In the genomic region with DNA sequence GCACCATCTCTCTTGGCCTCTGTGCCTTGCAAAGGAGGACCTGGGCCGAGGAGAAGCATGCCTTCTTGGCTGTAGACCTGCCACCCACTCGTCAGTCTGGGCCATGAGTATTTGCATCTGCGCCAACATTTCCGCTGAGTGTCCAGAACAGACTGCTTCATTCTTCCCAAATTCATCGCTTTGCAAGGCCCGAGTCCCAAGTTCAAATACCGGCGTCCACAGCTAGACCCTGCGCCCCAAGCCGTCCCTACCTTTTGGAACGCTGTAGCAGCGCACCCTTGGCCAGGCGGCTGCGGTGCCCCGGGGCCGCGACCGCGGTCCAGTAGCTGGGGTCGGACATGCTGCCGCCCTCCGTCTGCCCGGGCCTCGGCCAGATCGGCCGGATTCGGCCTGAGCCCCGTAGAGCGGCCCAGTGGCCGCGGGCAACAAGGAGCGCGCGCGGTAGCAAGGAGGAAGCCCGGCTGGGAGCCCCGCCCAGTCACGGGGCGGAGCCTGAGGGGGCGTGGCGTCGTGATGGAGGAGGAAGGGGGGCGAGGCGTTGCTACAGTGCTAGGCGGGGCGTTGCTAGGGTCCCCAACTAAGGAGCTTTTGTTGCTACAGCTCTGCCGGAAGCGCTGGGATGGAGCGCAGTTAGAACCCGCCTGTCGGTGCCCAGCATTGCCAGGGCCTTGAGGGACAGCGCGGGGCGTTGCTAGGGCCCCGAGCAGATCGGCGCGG, we compare ENCODE assay signal across 8 mouse cellular contexts. TPM values are rescaled to one million over a fixed set of nuclear protein-coding genes. Genes with fewer than 3 reads are reported as not detected.
DNase-seq lines count a peak whose midpoint lies in the region; ATAC-seq lines count a peak whose summit lies in the region.

No protein-coding gene starts in this region.

- peak; percentile 99 for DNase-seq in 3T3-L1 (ENCODE audit: low read depth, low spot score)
- peak; percentile 94 for DNase-seq in adrenal gland, postnatal 4 days (ENCODE audit: low spot score in 2 of 2)
- DNase-seq in embryonic facial prominence, embryonic 14.5 days (ENCODE audit: low spot score) = peak; percentile 98
- peak; percentile 96 for DNase-seq in heart, adult 9 months (ENCODE audit: low spot score in 2 of 2)
- peak; percentile 91 to 98 for DNase-seq in monocyte, adult 2 months (ENCODE audit: low read depth in 1 of 2, low spot score in 2 of 2)
- DNase-seq in spleen, postnatal 36 days (ENCODE audit: low spot score in 2 of 2) = peak; percentile 97 to 98

- WGBS in embryonic facial prominence, embryonic 14.5 days = 5% methylated on average over 47 of the region's 58 CpGs
- 4% methylated on average over 58 of the region's 58 CpGs for WGBS in kidney, embryonic 14.5 days
- WGBS in limb, embryonic 15.5 days = 4% methylated on average over 58 of the region's 58 CpGs

- peaks cover 23% of the 10 kb centered on the region for H3K4me1 ChIP-seq in embryonic facial prominence, embryonic 14.5 days (ENCODE audit: control insufficient read depth, insufficient read depth, low read length)
- peaks cover 29% of the 10 kb centered on the region for H3K4me1 ChIP-seq in kidney, embryonic 14.5 days (ENCODE audit: control insufficient read depth, insufficient read depth, low read length)
- peaks cover 52% of the 10 kb centered on the region for H3K4me1 ChIP-seq in limb, embryonic 15.5 days

- H3K9ac ChIP-seq in embryonic facial prominence, embryonic 14.5 days (ENCODE audit: low read depth, low read length) = peak overlapping the region; percentile 90
- peak overlapping the region; percentile 84 for H3K9ac ChIP-seq in kidney, embryonic 14.5 days (ENCODE audit: low read depth, low read length)
- H3K9ac ChIP-seq in limb, embryonic 15.5 days = peak overlapping the region; percentile 87

- H3K27me3 ChIP-seq in embryonic facial prominence, embryonic 14.5 days (replicated peaks; ENCODE audit: control insufficient read depth, insufficient read depth, low read length) = no peaks in the 10 kb centered on the region
- peaks cover 7% of the 10 kb centered on the region; the same call in 1 of the 2 replicates for H3K27me3 ChIP-seq in kidney, embryonic 14.5 days (ENCODE audit: control insufficient read depth, insufficient read depth, low read length)
- no peaks in the 10 kb centered on the region for H3K27me3 ChIP-seq in limb, embryonic 15.5 days

- H3K36me3 ChIP-seq in embryonic facial prominence, embryonic 14.5 days (ENCODE audit: control insufficient read depth, insufficient read depth, low read length) = peaks cover 20% of the 10 kb centered on the region
- peaks cover 10% of the 10 kb centered on the region for H3K36me3 ChIP-seq in kidney, embryonic 14.5 days (ENCODE audit: control insufficient read depth, insufficient read depth, low read length)
- H3K36me3 ChIP-seq in limb, embryonic 15.5 days = peaks cover 25% of the 10 kb centered on the region

- H3K4me2 ChIP-seq in embryonic facial prominence, embryonic 14.5 days (ENCODE audit: low read depth, low read length) = peak overlapping the region; percentile 79
- peak overlapping the region; percentile 84 for H3K4me2 ChIP-seq in kidney, embryonic 14.5 days (replicated peaks; ENCODE audit: low read depth, low read length)
- H3K4me2 ChIP-seq in limb, embryonic 15.5 days = peak overlapping the region; percentile 93

- H3K27ac ChIP-seq in embryonic facial prominence, embryonic 14.5 days (replicated peaks; ENCODE audit: low read depth, low read length) = peak overlapping the region; percentile 86
- H3K27ac ChIP-seq in kidney, embryonic 14.5 days (ENCODE audit: low read depth, low read length) = peak overlapping the region; percentile 81
- H3K27ac ChIP-seq in limb, embryonic 15.5 days = peak overlapping the region; percentile 83

- peak overlapping the region; percentile 80 for H3K4me3 ChIP-seq in embryonic facial prominence, embryonic 14.5 days (ENCODE audit: low read depth, low read length)
- peak overlapping the region; percentile 71 for H3K4me3 ChIP-seq in kidney, embryonic 14.5 days (ENCODE audit: low read length)
- peak overlapping the region; percentile 74 for H3K4me3 ChIP-seq in limb, embryonic 15.5 days

- peak; percentile 87 for ATAC-seq in embryonic facial prominence, embryonic 14.5 days (ENCODE audit: low read depth)
- ATAC-seq in kidney, embryonic 14.5 days (ENCODE audit: low FRiP score, low TSS enrichment) = peak; percentile 82
- ATAC-seq in limb, embryonic 15.5 days (ENCODE audit: insufficient number of reproducible peaks, low FRiP score, low TSS enrichment, low read depth) = peak; percentile 79

- no peaks in the 10 kb centered on the region for H3K9me3 ChIP-seq in embryonic facial prominence, embryonic 14.5 days (ENCODE audit: control insufficient read depth, low read length)
- H3K9me3 ChIP-seq in kidney, embryonic 14.5 days (ENCODE audit: control insufficient read depth, low read length) = no peaks in the 10 kb centered on the region
- H3K9me3 ChIP-seq in limb, embryonic 15.5 days = no peaks in the 10 kb centered on the region

RNA-seq across cellular contexts. Expression of gene Mast3, which starts 12.7 kb away (rescaled TPM):
- 10 to 100 TPM; 34.5 to 40.9 TPM for total RNA-seq in adrenal gland, postnatal 4 days (2021)
- polyA plus RNA-seq in embryonic facial prominence, embryonic 14.5 days (2014; fragmentation: Nextera tagmentation; extraction: Ambion mirVana) = 13.5 and 14.9 TPM in 2 replicates
- 13.4 and 17.2 TPM in 2 replicates for polyA plus RNA-seq in kidney, embryonic 14.5 days (2014; fragmentation: Nextera tagmentation; extraction: Ambion mirVana)
- 13.8 and 14.4 TPM in 2 replicates for polyA plus RNA-seq in limb, embryonic 15.5 days (2015; fragmentation: Nextera tagmentation; extraction: Ambion mirVana)

RNA-seq across cellular contexts. Expression of gene Pik3r2, which starts 15.6 kb away (rescaled TPM):
- total RNA-seq in adrenal gland, postnatal 4 days (2021) = 10 to 100 TPM; 72.0 to 78.8 TPM
- polyA plus RNA-seq in embryonic facial prominence, embryonic 14.5 days (2014; fragmentation: Nextera tagmentation; extraction: Ambion mirVana) = 61.5 and 70.3 TPM in 2 replicates
- polyA plus RNA-seq in kidney, embryonic 14.5 days (2014; fragmentation: Nextera tagmentation; extraction: Ambion mirVana) = 33.3 and 49.1 TPM in 2 replicates
- polyA plus RNA-seq in limb, embryonic 15.5 days (2015; fragmentation: Nextera tagmentation; extraction: Ambion mirVana) = 85.8 and 91.4 TPM in 2 replicates

RNA-seq across cellular contexts. Expression of gene Il12rb1, which starts 16.1 kb away (rescaled TPM):
- total RNA-seq in adrenal gland, postnatal 4 days (2021) = under 1 TPM; 0.22 to 0.37 TPM
- 0.07 and 0.19 TPM in 2 replicates for polyA plus RNA-seq in embryonic facial prominence, embryonic 14.5 days (2014; fragmentation: Nextera tagmentation; extraction: Ambion mirVana)
- polyA plus RNA-seq in kidney, embryonic 14.5 days (2014; fragmentation: Nextera tagmentation; extraction: Ambion mirVana) = not detected in 2 replicates
- 0.13 and 0.35 TPM in 2 replicates for polyA plus RNA-seq in limb, embryonic 15.5 days (2015; fragmentation: Nextera tagmentation; extraction: Ambion mirVana)

RNA-seq across cellular contexts. Expression of gene Mpv17l2, which starts 31.4 kb away (rescaled TPM):
- total RNA-seq in adrenal gland, postnatal 4 days (2021) = 100 to 1,000 TPM in 1 of 2 experiments, 10 to 100 TPM in 1; 93.1 to 109 TPM
- 34.2 and 36.5 TPM in 2 replicates for polyA plus RNA-seq in embryonic facial prominence, embryonic 14.5 days (2014; fragmentation: Nextera tagmentation; extraction: Ambion mirVana)
- polyA plus RNA-seq in kidney, embryonic 14.5 days (2014; fragmentation: Nextera tagmentation; extraction: Ambion mirVana) = 47.9 and 52.7 TPM in 2 replicates
- polyA plus RNA-seq in limb, embryonic 15.5 days (2015; fragmentation: Nextera tagmentation; extraction: Ambion mirVana) = 41.9 and 46.1 TPM in 2 replicates

RNA-seq across cellular contexts. Expression of gene Rab3a, which starts 37.7 kb away (rescaled TPM):
- total RNA-seq in adrenal gland, postnatal 4 days (2021) = 10 to 100 TPM; 58.9 to 59.7 TPM
- polyA plus RNA-seq in embryonic facial prominence, embryonic 14.5 days (2014; fragmentation: Nextera tagmentation; extraction: Ambion mirVana) = 36.3 and 39.0 TPM in 2 replicates
- polyA plus RNA-seq in kidney, embryonic 14.5 days (2014; fragmentation: Nextera tagmentation; extraction: Ambion mirVana) = 14.3 and 16.4 TPM in 2 replicates
- polyA plus RNA-seq in limb, embryonic 15.5 days (2015; fragmentation: Nextera tagmentation; extraction: Ambion mirVana) = 17.1 and 19.4 TPM in 2 replicates

Comparison
In these comparisons a context has a peak if more than half of its experiments do, and no peak if none do; other contexts are left out.
1. Peak in every context shown above with its lines: DNase-seq, ATAC-seq, H3K4me3 ChIP-seq and H3K27ac ChIP-seq.